Mouse (Mus musculus): ENCODE results near the gene Gnaz. TPM values are rescaled to one million over a fixed set of nuclear protein-coding genes. Genes with fewer than 3 reads are reported as not detected.

Gnaz gene
- polyA plus RNA-seq, 1 experiment from 2014 or later = 0.76 TPM

GRCm38 (mm10) chr10:74928276-74928675 is 38.7 kb upstream of the Gnaz start:
- no peaks in the 10 kb centered on the region for H3K36me3 ChIP-seq (ENCODE audit: control insufficient read depth, insufficient read depth, low read length)
- no peaks in the 10 kb centered on the region for H3K9me3 ChIP-seq (ENCODE audit: control insufficient read depth, low read length)
- no peak overlapping the region for H3K4me3 ChIP-seq (ENCODE audit: control insufficient read depth in 1 of 2, insufficient read depth in 1 of 2, low read depth in 1 of 2, low read length in 2 of 2)
- 0 out of 2 replicates have a peak, but pooled peaks cover 4% of the 10 kb centered on the region for H3K27me3 ChIP-seq (ENCODE audit: control insufficient read depth, insufficient read depth, low read length)
- no peak overlapping the region for H3K4me2 ChIP-seq (ENCODE audit: low read length)
- H3K9ac ChIP-seq (ENCODE audit: low read length) = no peak overlapping the region
- H3K4me1 ChIP-seq (ENCODE audit: control insufficient read depth in 2 of 2, insufficient read depth in 2 of 2, low read length in 2 of 2) = no peaks in the 10 kb centered on the region
- 79% methylated on average over 7 of the region's 7 CpGs for WGBS
- ATAC-seq (ENCODE audit: insufficient number of reproducible peaks, insufficient read depth, low FRiP score, low read depth) = no peak
- no peak overlapping the region for H3K27ac ChIP-seq (replicated peaks in 1 of 2; ENCODE audit: control insufficient read depth in 1 of 2, insufficient read depth in 1 of 2, low read depth in 2 of 2, low read length in 2 of 2)

GRCm38 (mm10) chr10:74929578-74929977 is 37.4 kb upstream of the Gnaz start:
- ATAC-seq (ENCODE audit: insufficient number of reproducible peaks, insufficient read depth, low FRiP score, low read depth) = no peak
- WGBS = 64% methylated on average over 6 of the region's 6 CpGs
- Histone ChIP-seq H3K27me3 (ENCODE audit: control insufficient read depth, insufficient read depth, low read length) (0 out of 2 replicates have a peak, but pooled peaks cover 4% of the 10 kb centered on the region), H3K36me3 (ENCODE audit: control insufficient read depth, insufficient read depth, low read length) (no peaks in the 10 kb centered on the region), H3K9me3 (ENCODE audit: control insufficient read depth, low read length) (no peaks in the 10 kb centered on the region), H3K4me1 (ENCODE audit: control insufficient read depth in 2 of 2, insufficient read depth in 2 of 2, low read length in 2 of 2) (no peaks in the 10 kb centered on the region), H3K4me3 (ENCODE audit: control insufficient read depth in 1 of 2, insufficient read depth in 1 of 2, low read depth in 1 of 2, low read length in 2 of 2) (no peak overlapping the region), H3K27ac (replicated peaks in 1 of 2; ENCODE audit: control insufficient read depth in 1 of 2, insufficient read depth in 1 of 2, low read depth in 2 of 2, low read length in 2 of 2) (no peak overlapping the region), H3K9ac (ENCODE audit: low read length) (no peak overlapping the region), H3K4me2 (ENCODE audit: low read length) (no peak overlapping the region)

- H3K27me3 ChIP-seq (ENCODE audit: control insufficient read depth, insufficient read depth, low read length) = 0 out of 2 replicates have a peak, but pooled peaks cover 4% of the 10 kb centered on the region
- no peaks in the 10 kb centered on the region for H3K36me3 ChIP-seq (ENCODE audit: control insufficient read depth, insufficient read depth, low read length)
- no peak overlapping the region for H3K4me2 ChIP-seq (ENCODE audit: low read length)
- no peak overlapping the region for H3K4me3 ChIP-seq (ENCODE audit: control insufficient read depth in 1 of 2, insufficient read depth in 1 of 2, low read depth in 1 of 2, low read length in 2 of 2)
- no peak overlapping the region for H3K27ac ChIP-seq (replicated peaks in 1 of 2; ENCODE audit: control insufficient read depth in 1 of 2, insufficient read depth in 1 of 2, low read depth in 2 of 2, low read length in 2 of 2)
- no peaks in the 10 kb centered on the region for H3K4me1 ChIP-seq (ENCODE audit: control insufficient read depth in 2 of 2, insufficient read depth in 2 of 2, low read length in 2 of 2)
- 71% methylated on average over 3 of the region's 3 CpGs for WGBS
- H3K9me3 ChIP-seq (ENCODE audit: control insufficient read depth, low read length) = no peaks in the 10 kb centered on the region
- no peak for ATAC-seq (ENCODE audit: insufficient number of reproducible peaks, insufficient read depth, low FRiP score, low read depth)
- H3K9ac ChIP-seq (ENCODE audit: low read length) = no peak overlapping the region
Observed at GRCm38 (mm10) chr10:74930541-74930940, 36.4 kb upstream of the Gnaz start.

- H3K27ac ChIP-seq (replicated peaks in 1 of 2; ENCODE audit: control insufficient read depth in 1 of 2, insufficient read depth in 1 of 2, low read depth in 2 of 2, low read length in 2 of 2) = no peak overlapping the region
Observed at GRCm38 (mm10) chr10:74931631-74932030, 35.3 kb upstream of the Gnaz start.

GRCm38 (mm10) chr10:74932487-74932886 is 34.5 kb upstream of the Gnaz start:
- no peak for ATAC-seq (ENCODE audit: insufficient number of reproducible peaks, insufficient read depth, low FRiP score, low read depth)
- no peak overlapping the region for H3K4me3 ChIP-seq (ENCODE audit: control insufficient read depth in 1 of 2, insufficient read depth in 1 of 2, low read depth in 1 of 2, low read length in 2 of 2)
- WGBS = 76% methylated on average over 6 of the region's 6 CpGs

More at GRCm38 (mm10) chr10:74931631-74932030, 35.3 kb upstream of the Gnaz start:
- H3K4me1 ChIP-seq (ENCODE audit: control insufficient read depth in 2 of 2, insufficient read depth in 2 of 2, low read length in 2 of 2) = no peaks in the 10 kb centered on the region
- no peak overlapping the region for H3K4me2 ChIP-seq (ENCODE audit: low read length)
- H3K4me3 ChIP-seq (ENCODE audit: control insufficient read depth in 1 of 2, insufficient read depth in 1 of 2, low read depth in 1 of 2, low read length in 2 of 2) = no peak overlapping the region
- 67% methylated on average over 6 of the region's 6 CpGs for WGBS
- H3K9me3 ChIP-seq (ENCODE audit: control insufficient read depth, low read length) = no peaks in the 10 kb centered on the region
- no peak overlapping the region for H3K9ac ChIP-seq (ENCODE audit: low read length)
- no peaks in the 10 kb centered on the region for H3K27me3 ChIP-seq (ENCODE audit: control insufficient read depth, insufficient read depth, low read length)
- ATAC-seq (ENCODE audit: insufficient number of reproducible peaks, insufficient read depth, low FRiP score, low read depth) = no peak
- no peaks in the 10 kb centered on the region for H3K36me3 ChIP-seq (ENCODE audit: control insufficient read depth, insufficient read depth, low read length)

GRCm38 (mm10) chr10:74933548-74934190 is 33.3 kb upstream of the Gnaz start:
- ATAC-seq (ENCODE audit: insufficient number of reproducible peaks, insufficient read depth, low FRiP score, low read depth) = no peak
- no peak overlapping the region for H3K9ac ChIP-seq (ENCODE audit: low read length)
- H3K4me3 ChIP-seq (ENCODE audit: control insufficient read depth in 1 of 2, insufficient read depth in 1 of 2, low read depth in 1 of 2, low read length in 2 of 2) = no peak overlapping the region
- H3K4me1 ChIP-seq (ENCODE audit: control insufficient read depth in 2 of 2, insufficient read depth in 2 of 2, low read length in 2 of 2) = no peaks in the 10 kb centered on the region
- no peaks in the 10 kb centered on the region for H3K27me3 ChIP-seq (ENCODE audit: control insufficient read depth, insufficient read depth, low read length)
- 82% methylated on average over 19 of the region's 19 CpGs for WGBS
- no peak overlapping the region for H3K4me2 ChIP-seq (ENCODE audit: low read length)
- no peaks in the 10 kb centered on the region for H3K36me3 ChIP-seq (ENCODE audit: control insufficient read depth, insufficient read depth, low read length)
- no peaks in the 10 kb centered on the region for H3K9me3 ChIP-seq (ENCODE audit: control insufficient read depth, low read length)
- no peak overlapping the region for H3K27ac ChIP-seq (replicated peaks in 1 of 2; ENCODE audit: control insufficient read depth in 1 of 2, insufficient read depth in 1 of 2, low read depth in 2 of 2, low read length in 2 of 2)

More at GRCm38 (mm10) chr10:74932487-74932886, 34.5 kb upstream of the Gnaz start:
- H3K36me3 ChIP-seq (ENCODE audit: control insufficient read depth, insufficient read depth, low read length) = no peaks in the 10 kb centered on the region
- no peak overlapping the region for H3K27ac ChIP-seq (replicated peaks in 1 of 2; ENCODE audit: control insufficient read depth in 1 of 2, insufficient read depth in 1 of 2, low read depth in 2 of 2, low read length in 2 of 2)
- no peaks in the 10 kb centered on the region for H3K4me1 ChIP-seq (ENCODE audit: control insufficient read depth in 2 of 2, insufficient read depth in 2 of 2, low read length in 2 of 2)
- no peaks in the 10 kb centered on the region for H3K27me3 ChIP-seq (ENCODE audit: control insufficient read depth, insufficient read depth, low read length)
- H3K9ac ChIP-seq (ENCODE audit: low read length) = no peak overlapping the region
- H3K9me3 ChIP-seq (ENCODE audit: control insufficient read depth, low read length) = no peaks in the 10 kb centered on the region
- H3K4me2 ChIP-seq (ENCODE audit: low read length) = no peak overlapping the region

- Histone ChIP-seq H3K36me3 (ENCODE audit: control insufficient read depth, insufficient read depth, low read length) (no peaks in the 10 kb centered on the region), H3K9me3 (ENCODE audit: control insufficient read depth, low read length) (no peaks in the 10 kb centered on the region), H3K4me1 (ENCODE audit: control insufficient read depth in 2 of 2, insufficient read depth in 2 of 2, low read length in 2 of 2) (no peaks in the 10 kb centered on the region), H3K4me2 (ENCODE audit: low read length) (no peak overlapping the region), H3K27me3 (ENCODE audit: control insufficient read depth, insufficient read depth, low read length) (no peaks in the 10 kb centered on the region), H3K4me3 (ENCODE audit: control insufficient read depth in 1 of 2, insufficient read depth in 1 of 2, low read depth in 1 of 2, low read length in 2 of 2) (no peak overlapping the region), H3K27ac (replicated peaks in 1 of 2; ENCODE audit: control insufficient read depth in 1 of 2, insufficient read depth in 1 of 2, low read depth in 2 of 2, low read length in 2 of 2) (no peak overlapping the region), H3K9ac (ENCODE audit: low read length) (no peak overlapping the region)
- no peak for ATAC-seq (ENCODE audit: insufficient number of reproducible peaks, insufficient read depth, low FRiP score, low read depth)
- WGBS = 79% methylated on average over 12 of the region's 12 CpGs
Observed at GRCm38 (mm10) chr10:74934521-74934920, 32.5 kb upstream of the Gnaz start.

- WGBS = 25% methylated on average over 6 of the region's 6 CpGs
- Histone ChIP-seq H3K9me3 (ENCODE audit: control insufficient read depth, low read length) (no peaks in the 10 kb centered on the region), H3K27me3 (ENCODE audit: control insufficient read depth, insufficient read depth, low read length) (no peaks in the 10 kb centered on the region), H3K4me2 (ENCODE audit: low read length) (no peak overlapping the region), H3K4me1 (ENCODE audit: control insufficient read depth in 2 of 2, insufficient read depth in 2 of 2, low read length in 2 of 2) (no peaks in the 10 kb centered on the region), H3K4me3 (ENCODE audit: control insufficient read depth in 1 of 2, insufficient read depth in 1 of 2, low read depth in 1 of 2, low read length in 2 of 2) (no peak overlapping the region), H3K36me3 (ENCODE audit: control insufficient read depth, insufficient read depth, low read length) (no peaks in the 10 kb centered on the region), H3K27ac (replicated peaks in 1 of 2; ENCODE audit: control insufficient read depth in 1 of 2, insufficient read depth in 1 of 2, low read depth in 2 of 2, low read length in 2 of 2) (no peak overlapping the region), H3K9ac (ENCODE audit: low read length) (no peak overlapping the region)
- no peak for ATAC-seq (ENCODE audit: insufficient number of reproducible peaks, insufficient read depth, low FRiP score, low read depth)
Observed at GRCm38 (mm10) chr10:74935016-74935415, 32.0 kb upstream of the Gnaz start.
